Mouse (Mus musculus) liver, embryonic 14.5 days (tissue): ENCODE measurements around the gene Eml3.

Experiments
- CTCF ChIP-seq: IDR thresholded peaks from 2 replicates; pipeline ENCODE4 v1.5.1; 2016; ENCODE audit warnings: antibody characterized with exemption, low read depth, control low read depth
- EP300 ChIP-seq: IDR thresholded peaks from 2 replicates; pipeline ENCODE4 v1.6.1; 2016; ENCODE audit warnings: antibody characterized with exemption, low read depth

GRCm38 (mm10) chr19:8945251-8945650 lies 15.9 kb downstream of the Eml3 start:
- no peak for TF ChIP-seq CTCF
- no peak for TF ChIP-seq EP300
